Mouse (Mus musculus) kidney, embryonic 15.5 days (tissue): ENCODE measurements around the gene Tmem198. TPM values are rescaled to one million over a fixed set of nuclear protein-coding genes. Genes with fewer than 3 reads are reported as not detected.

ENCODE experiments used
- ATAC-seq: fragments of 200-750 bp; cut with Nextera tagmentation; replicated peaks from 2 replicates; pipeline ENCODE4 v1.8.0; 2017; ENCODE audit warnings: moderate TSS enrichment; ENCODE audit not compliant: low FRiP score
- H3K27ac ChIP-seq: fragments of 300-500 bp; sonication (generic); 2 replicates; pipeline ENCODE4 v1.5.1; 2015; ENCODE audit warnings: mild to moderate bottlenecking, inconsistent platforms
- H3K27me3 ChIP-seq: fragments of 300-500 bp; sonication (generic); 2 replicates; pipeline ENCODE4 v1.6.1; 2015; ENCODE audit warnings: inconsistent platforms
- H3K36me3 ChIP-seq: fragments of 300-500 bp; sonication (generic); 2 replicates; pipeline ENCODE4 v1.6.1; 2015; ENCODE audit warnings: inconsistent platforms
- H3K4me1 ChIP-seq: fragments of 300-500 bp; sonication (generic); 2 replicates; pipeline ENCODE4 v1.6.1; 2015; ENCODE audit warnings: inconsistent platforms
- H3K4me2 ChIP-seq: fragments of 300-500 bp; sonication (generic); 2 replicates; pipeline ENCODE4 v1.6.1; 2015; ENCODE audit warnings: moderate library complexity, mild to moderate bottlenecking, inconsistent platforms
- H3K4me3 ChIP-seq: fragments of 300-500 bp; sonication (generic); replicated peaks from 2 replicates; pipeline ENCODE4 v1.5.1; 2015; ENCODE audit warnings: mild to moderate bottlenecking, inconsistent platforms
- H3K9ac ChIP-seq: fragments of 300-500 bp; sonication (generic); 2 replicates; pipeline ENCODE4 v1.6.1; 2015; ENCODE audit warnings: mild to moderate bottlenecking, inconsistent platforms
- H3K9me3 ChIP-seq: fragments of 300-500 bp; sonication (generic); replicated peaks from 2 replicates; pipeline ENCODE4 v1.6.1; 2016; ENCODE audit warnings: inconsistent platforms
- WGBS: fragments of 180-500 bp; shearing (Covaris S2); methylation state at CpG from one replicate; pipeline ENCODE4 v1.1.7; 2015; ENCODE audit warnings: mixed read lengths; 5-methylcytosine and 5-hydroxymethylcytosine counted together
- polyA plus RNA-seq: library from polyadenylated mRNA; unstranded; fragments of >200 nt; fragmentation: Nextera tagmentation; extraction: Ambion mirVana; gene quantifications from 2 replicates; pipeline ENCODE4 v1.2.1, GENCODE M21; 2015

Gene Tmem198
- polyA plus RNA-seq, 1 experiment from 2014 or later: 1.2 TPM

DNA sequence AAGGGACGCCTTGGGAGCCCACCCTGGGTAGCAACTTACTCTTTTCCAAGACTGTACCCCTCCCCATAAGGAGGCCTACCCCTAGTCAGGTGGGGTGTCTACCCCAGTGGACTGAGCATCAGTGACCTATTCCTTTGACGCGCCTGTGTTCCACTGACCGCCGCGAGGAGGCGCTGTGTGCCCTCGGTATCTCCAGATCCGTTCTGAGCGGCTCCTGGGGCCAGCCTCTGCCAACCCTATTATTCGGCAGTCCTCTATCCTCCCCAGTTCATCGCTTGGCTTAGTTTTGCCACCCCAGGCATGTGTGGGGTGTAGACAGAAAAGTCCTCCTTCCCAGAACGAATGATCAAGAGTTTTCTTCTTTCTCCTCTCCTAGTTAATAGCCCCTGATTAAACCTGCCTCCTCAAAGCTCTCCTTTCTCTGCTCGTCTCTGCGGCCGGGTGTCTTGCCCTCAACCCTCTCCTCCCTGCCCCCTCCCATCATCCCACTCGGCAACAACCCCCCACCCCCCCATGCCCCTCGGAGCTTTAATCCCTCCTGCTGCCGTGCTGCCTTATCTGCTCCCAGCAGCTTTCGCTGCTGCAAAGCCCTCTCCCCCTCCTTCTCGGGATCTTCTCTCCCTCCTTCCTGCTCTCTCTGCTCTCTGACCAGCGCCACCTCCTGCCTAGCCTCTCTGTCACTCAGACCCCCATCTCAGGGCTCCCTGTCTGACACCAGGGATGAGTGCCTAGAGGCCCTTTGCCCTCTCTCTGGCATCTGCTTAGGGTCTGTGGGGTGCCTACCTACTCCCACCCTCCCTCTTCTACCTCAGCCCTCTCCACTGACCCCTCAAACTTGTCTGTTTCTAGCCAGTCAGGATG is 33.4 kb upstream of the Tmem198 start:
- peak overlapping the region; percentile 20 for H3K4me3 ChIP-seq
- H3K4me2 ChIP-seq: peak overlapping the region; percentile 54
- peak; percentile 16 for ATAC-seq
- WGBS: under 1% methylated on average over 22 of the region's 22 CpGs
- peaks cover 21% of the 10 kb centered on the region for H3K36me3 ChIP-seq
- peaks cover 55% of the 10 kb centered on the region for H3K27me3 ChIP-seq
- peaks cover 100% of the 10 kb centered on the region for H3K4me1 ChIP-seq
- no peak overlapping the region for H3K9ac ChIP-seq
- H3K9me3 ChIP-seq: no peaks in the 10 kb centered on the region
- H3K27ac ChIP-seq: peak overlapping the region; percentile 82

DNA sequence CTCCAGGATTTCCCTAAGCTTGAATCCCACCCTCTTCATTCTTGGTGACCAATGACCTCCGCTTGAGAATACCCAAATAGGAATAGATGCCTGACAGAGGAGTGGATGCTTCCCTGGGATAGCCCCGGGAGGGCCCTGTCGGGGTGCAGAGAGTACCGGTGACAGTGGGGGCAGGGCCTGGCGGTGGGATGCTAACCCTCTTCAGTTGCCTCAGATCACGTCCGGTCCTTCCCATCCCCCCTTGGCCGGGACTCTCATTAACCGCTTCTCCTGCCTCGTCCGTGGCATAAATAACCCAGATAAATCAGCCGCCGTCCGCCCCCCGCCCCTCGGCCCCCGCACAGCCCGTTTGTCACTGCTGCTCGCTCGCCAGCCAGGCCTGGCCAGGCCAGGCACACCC is 32.7 kb upstream of the Tmem198 start:
- no peaks in the 10 kb centered on the region for H3K9me3 ChIP-seq
- H3K4me2 ChIP-seq: peak overlapping the region; percentile 54
- H3K36me3 ChIP-seq: peaks cover 16% of the 10 kb centered on the region
- peak overlapping the region; percentile 82 for H3K27ac ChIP-seq
- H3K9ac ChIP-seq: no peak overlapping the region
- peak; percentile 30; the same call in 1 of the 2 replicates for ATAC-seq
- H3K4me1 ChIP-seq: peaks cover 100% of the 10 kb centered on the region
- WGBS: 2% methylated on average over 20 of the region's 20 CpGs
- peak overlapping the region; percentile 20; the same call in 1 of the 2 replicates for H3K4me3 ChIP-seq
- peaks cover 62% of the 10 kb centered on the region for H3K27me3 ChIP-seq

DNA sequence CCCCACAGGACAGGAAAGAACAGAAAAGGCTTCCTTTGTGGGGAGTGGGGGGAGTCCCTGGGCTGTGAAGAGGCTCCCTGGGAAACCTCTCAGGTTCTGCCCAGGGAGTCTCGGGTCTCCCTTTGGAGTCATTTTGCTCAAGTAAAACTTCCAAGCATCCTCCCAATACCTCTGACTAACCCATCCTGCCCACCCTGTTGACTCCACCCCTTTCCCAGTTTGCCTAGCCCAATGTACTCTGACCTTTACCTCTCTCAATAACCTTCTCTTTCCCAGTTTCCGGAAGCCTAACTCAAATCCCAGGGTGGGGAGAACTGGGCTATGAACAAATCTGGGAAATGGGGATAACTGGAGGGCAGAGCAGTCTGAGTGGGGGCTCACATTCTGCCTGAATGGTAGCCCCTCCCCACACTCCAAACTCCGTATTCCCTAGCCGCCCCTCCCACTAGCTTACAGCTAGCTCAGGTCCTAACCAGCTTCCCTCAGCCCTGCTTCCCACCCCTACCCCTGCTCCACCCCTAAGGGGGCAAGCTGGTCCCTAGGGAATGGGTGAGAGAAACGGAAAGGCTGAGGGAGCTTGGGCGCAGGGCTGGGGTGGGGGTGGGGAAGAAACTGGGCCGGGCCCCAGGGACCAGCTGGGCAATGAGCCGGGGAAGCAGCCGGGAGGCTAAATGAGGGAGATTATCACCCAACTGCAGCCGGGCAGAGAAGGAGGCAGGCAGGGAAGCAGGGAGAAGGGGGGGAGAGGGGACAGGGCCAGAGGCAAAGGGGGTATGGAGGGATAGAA is 31.9 kb upstream of the Tmem198 start:
- H3K9ac ChIP-seq: no peak overlapping the region
- H3K4me3 ChIP-seq: peak overlapping the region; percentile 20; the same call in 1 of the 2 replicates
- H3K36me3 ChIP-seq: peaks cover 8% of the 10 kb centered on the region
- peaks cover 95% of the 10 kb centered on the region for H3K4me1 ChIP-seq
- ATAC-seq: peak; percentile 3; the same call in 1 of the 2 replicates
- WGBS: 3% methylated on average over 10 of the region's 10 CpGs
- H3K4me2 ChIP-seq: peak overlapping the region; percentile 54
- H3K9me3 ChIP-seq: no peaks in the 10 kb centered on the region
- H3K27ac ChIP-seq: peak overlapping the region; percentile 82
- peaks cover 70% of the 10 kb centered on the region for H3K27me3 ChIP-seq

DNA sequence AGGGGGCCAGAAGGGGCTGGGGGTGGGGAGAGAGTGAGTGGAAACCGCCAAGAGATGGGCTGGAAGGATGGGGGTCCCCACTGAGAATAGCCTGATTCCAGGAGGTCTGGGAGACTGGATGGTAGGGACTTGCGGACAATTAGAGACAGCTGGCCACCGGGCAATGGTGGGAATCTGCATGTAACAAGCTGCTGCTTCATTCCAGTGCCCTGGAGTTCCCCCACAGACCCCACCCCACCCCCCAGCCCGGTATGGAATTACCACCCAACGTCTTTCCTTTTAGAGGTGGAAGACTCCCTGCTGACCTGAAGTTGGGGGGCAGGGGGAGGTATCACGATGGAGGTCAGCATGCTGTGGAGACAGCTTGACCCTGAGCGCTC is 31.3 kb upstream of the Tmem198 start:
- peaks cover 75% of the 10 kb centered on the region for H3K27me3 ChIP-seq
- H3K4me2 ChIP-seq: peak overlapping the region; percentile 54
- peaks cover 94% of the 10 kb centered on the region for H3K4me1 ChIP-seq
- H3K9me3 ChIP-seq: no peaks in the 10 kb centered on the region
- H3K4me3 ChIP-seq: 0 out of 2 replicates have a peak overlapping the region, but pooled peaks have one; percentile 20
- WGBS: 2% methylated on average over 7 of the region's 7 CpGs
- H3K36me3 ChIP-seq: peaks cover 2% of the 10 kb centered on the region; the same call in 1 of the 2 replicates
- H3K9ac ChIP-seq: no peak overlapping the region
- ATAC-seq: no peak
- peak overlapping the region; percentile 82 for H3K27ac ChIP-seq

DNA sequence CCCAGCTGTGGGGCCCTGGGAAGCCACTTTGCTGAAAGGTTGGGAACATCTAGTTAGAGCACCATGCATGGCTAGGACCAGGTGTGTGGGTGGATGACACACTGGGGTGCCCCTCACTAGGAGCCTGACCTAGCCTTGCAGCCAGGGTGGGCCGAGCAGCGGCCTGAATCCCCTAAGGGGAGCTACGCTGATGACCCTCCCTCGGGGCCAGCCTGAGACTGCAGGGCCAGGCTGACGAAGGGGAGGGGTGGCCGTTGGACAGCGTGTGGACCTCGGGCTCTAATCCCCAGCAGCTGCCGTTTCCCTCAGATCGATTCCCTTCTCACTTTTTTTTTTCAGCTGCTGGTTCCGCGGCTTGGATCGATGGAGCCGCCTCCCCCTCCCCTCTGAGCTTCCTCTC is 30.4 kb upstream of the Tmem198 start:
- Histone ChIP-seq H3K36me3 (no peaks in the 10 kb centered on the region), H3K9ac (no peak overlapping the region), H3K27me3 (peaks cover 81% of the 10 kb centered on the region), H3K4me3 (no peak overlapping the region), H3K9me3 (no peaks in the 10 kb centered on the region), H3K27ac (peak overlapping the region; percentile 32; the same call in 1 of the 2 replicates), H3K4me1 (peaks cover 94% of the 10 kb centered on the region), H3K4me2 (peak overlapping the region; percentile 23; the same call in 1 of the 2 replicates)
- no peak for ATAC-seq
- WGBS: 8% methylated on average over 14 of the region's 14 CpGs

DNA sequence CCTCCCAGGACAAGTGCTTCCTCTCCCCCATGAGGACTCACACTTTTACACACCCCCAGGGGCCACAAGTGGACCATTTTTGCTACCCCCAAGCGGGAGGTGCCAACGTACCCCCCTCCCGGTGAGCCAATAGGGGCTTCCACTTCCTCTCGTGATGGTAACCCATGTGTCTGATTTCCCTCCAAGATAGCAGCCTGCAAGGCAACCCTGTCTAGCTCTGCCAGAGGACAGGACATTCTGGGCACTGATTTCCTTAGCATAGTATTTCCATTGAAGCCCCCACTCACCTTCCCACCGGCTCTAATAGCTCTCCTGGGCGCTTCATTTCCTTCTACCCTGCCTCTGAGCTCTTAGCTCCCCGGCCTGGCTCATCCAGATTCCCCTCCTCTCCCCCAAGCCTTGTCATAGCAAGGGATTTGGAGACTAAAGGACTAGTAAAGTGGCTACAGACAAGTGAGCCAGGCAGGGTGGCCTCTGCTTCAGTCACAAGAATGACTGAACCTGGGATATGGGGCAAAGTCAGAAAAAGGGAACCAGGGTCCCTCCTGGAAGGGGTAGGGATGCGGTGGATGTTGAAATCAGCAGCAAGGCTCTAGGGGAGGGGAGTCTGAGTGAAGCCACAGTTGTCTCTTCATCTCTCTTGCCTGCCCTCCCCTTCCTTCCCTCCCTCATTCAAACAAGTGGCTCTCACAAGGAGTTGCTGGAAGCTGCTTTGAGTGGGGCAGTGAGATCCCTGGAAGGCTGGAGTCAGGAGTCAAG is 29.8 kb upstream of the Tmem198 start:
- Histone ChIP-seq H3K4me3 (peak overlapping the region; percentile 23), H3K36me3 (no peaks in the 10 kb centered on the region), H3K27ac (no peak overlapping the region), H3K9me3 (no peaks in the 10 kb centered on the region), H3K27me3 (peaks cover 76% of the 10 kb centered on the region), H3K4me2 (peak overlapping the region; percentile 62), H3K4me1 (peaks cover 94% of the 10 kb centered on the region), H3K9ac (no peak overlapping the region)
- WGBS: 14% methylated on average over 8 of the region's 8 CpGs
- ATAC-seq: no peak

DNA sequence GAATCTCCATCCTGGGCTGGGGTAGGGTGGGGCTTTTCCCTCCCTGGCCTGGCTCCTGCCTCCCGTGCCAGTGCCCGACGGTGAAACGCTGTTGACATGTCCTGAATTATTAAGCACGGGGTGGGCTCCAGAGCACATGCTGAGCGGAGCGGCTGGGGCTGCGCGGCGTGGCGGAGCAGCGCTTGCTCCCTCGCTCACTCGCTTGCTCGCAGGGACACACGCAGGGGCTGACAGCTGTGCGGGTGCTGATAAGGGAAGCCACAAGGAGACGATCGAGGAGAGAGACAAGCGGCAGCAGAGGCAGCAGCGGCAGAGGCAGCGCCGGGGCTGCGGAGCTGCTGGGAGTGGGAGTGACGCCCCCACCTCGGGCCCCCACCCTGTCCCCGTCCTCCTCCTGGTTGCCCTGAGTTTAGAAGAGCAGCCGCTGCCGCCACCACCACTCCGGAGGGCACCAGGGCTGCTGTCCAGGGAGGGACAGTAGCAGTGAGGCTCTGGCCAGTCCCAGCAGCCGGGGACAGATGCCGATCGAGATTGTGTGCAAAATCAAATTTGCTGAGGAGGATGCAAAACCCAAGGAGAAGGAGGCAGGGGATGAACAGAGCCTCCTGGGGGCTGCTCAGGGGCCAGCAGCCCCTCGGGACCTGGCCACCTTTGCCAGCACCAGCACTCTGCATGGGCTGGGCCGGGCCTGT is 28.9 kb upstream of the Tmem198 start, which contains the start of gene Asic4:
Gene Asic4 (plus strand): TSS at position 123 of the 692 bp plus-strand sequence.
- Histone ChIP-seq H3K36me3 (no peaks in the 10 kb centered on the region), H3K9ac (peak within 1 kb of the TSS; percentile 34; the same call in 1 of the 2 replicates), H3K27me3 (peaks cover 75% of the 10 kb centered on the region), H3K4me1 (peaks cover 91% of the 10 kb centered on the region), H3K9me3 (no peaks in the 10 kb centered on the region), H3K27ac (no peak within 1 kb of the TSS; the same call in 1 of the 2 replicates), H3K4me3 (peak within 1 kb of the TSS; percentile 23), H3K4me2 (peak within 1 kb of the TSS; percentile 62)
- no peak for ATAC-seq
- WGBS: under 1% methylated on average over 34 of the region's 35 CpGs

DNA sequence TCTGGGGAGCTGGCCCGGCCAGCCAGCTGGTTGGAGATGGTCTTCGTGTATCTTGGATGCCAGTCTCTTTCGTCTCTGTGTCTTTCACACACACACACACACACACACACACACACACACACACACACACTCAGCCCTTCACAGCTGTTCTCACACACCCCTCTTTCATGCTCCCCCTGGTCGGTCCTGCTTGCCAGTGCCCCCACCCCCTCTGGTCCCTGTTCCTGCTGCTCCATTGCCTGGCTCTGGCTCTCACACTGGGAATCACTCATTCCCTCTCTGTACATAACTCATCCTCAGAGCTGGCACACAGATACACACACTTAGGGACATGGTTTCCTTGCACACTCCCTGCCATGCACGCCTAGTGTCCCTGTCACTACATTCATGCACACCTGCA is 27.4 kb upstream of the Tmem198 start:
- H3K4me1 ChIP-seq: peaks cover 91% of the 10 kb centered on the region
- H3K27me3 ChIP-seq: peaks cover 80% of the 10 kb centered on the region
- no peak overlapping the region for H3K4me2 ChIP-seq
- no peaks in the 10 kb centered on the region for H3K36me3 ChIP-seq
- no peak overlapping the region for H3K27ac ChIP-seq
- H3K9me3 ChIP-seq: no peaks in the 10 kb centered on the region
- ATAC-seq: no peak
- no peak overlapping the region for H3K9ac ChIP-seq
- no peak overlapping the region for H3K4me3 ChIP-seq
- WGBS: 49% methylated on average over 5 of the region's 5 CpGs

DNA sequence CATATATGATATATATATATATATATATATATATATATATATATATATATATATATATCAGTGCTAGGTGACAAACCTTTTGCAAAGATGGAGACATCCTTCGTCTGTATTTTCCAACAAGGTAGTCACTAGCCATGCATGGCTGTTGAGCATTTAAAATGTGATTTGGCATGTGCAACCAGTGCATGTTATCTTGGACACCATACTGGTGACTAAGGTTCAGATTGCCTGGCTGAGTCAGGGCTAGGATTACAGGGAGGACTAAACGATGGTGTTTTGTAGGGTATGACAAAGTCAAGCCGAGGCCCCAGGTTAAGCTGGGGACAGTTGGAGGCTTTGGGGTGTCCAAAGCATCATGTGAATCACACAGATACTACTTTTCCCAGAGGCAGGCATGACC is 23.9 kb upstream of the Tmem198 start:
- Histone ChIP-seq H3K9ac (no peak overlapping the region), H3K4me1 (peaks cover 84% of the 10 kb centered on the region), H3K27me3 (peaks cover 71% of the 10 kb centered on the region), H3K9me3 (no peaks in the 10 kb centered on the region), H3K36me3 (no peaks in the 10 kb centered on the region), H3K4me3 (no peak overlapping the region), H3K4me2 (no peak overlapping the region), H3K27ac (no peak overlapping the region)
- 49% methylated on average over 3 of the region's 3 CpGs for WGBS
- no peak for ATAC-seq

DNA sequence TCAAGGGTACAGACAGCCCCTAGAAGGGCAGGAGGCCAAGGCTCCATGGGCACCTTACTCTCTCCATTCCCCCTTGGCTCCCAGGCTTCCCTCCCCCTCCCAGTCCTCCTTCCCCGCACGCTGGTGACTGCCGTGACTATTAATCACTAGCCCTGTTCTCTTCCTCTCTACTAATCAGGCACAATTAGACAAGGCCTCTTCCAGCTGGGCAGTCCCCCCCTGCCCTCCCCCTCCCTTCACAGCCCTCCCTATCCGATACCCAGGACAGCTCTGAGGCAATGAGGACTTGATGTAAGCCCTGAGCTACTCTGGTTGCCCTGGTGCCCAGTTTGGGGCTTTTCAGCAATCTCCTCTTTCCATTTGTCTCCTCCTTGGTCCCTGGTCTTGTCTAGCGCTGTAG is 23.4 kb upstream of the Tmem198 start:
- H3K27me3 ChIP-seq: peaks cover 65% of the 10 kb centered on the region
- H3K36me3 ChIP-seq: no peaks in the 10 kb centered on the region
- H3K27ac ChIP-seq: no peak overlapping the region
- peaks cover 79% of the 10 kb centered on the region for H3K4me1 ChIP-seq
- H3K4me2 ChIP-seq: no peak overlapping the region
- no peak overlapping the region for H3K9ac ChIP-seq
- no peaks in the 10 kb centered on the region for H3K9me3 ChIP-seq
- no peak overlapping the region for H3K4me3 ChIP-seq
- WGBS: 18% methylated on average over 5 of the region's 5 CpGs
- no peak for ATAC-seq
